Mouse (Mus musculus) ovary, postnatal 14 days (tissue): ENCODE data around the gene Card10.

Source experiments
- DNase-seq: peaks from one replicate; pipeline ENCODE4 v3.0.0; 2022; ENCODE audit warnings: low spot score

Card10 gene

GRCm38 (mm10) chr15:78834233-78835005 lies 31.6 kb upstream of the Card10 start:
- DNase-seq = no peak

- DNase-seq = no peak
Measured at GRCm38 (mm10) chr15:78833582-78833981, 30.7 kb upstream of the Card10 start.

GRCm38 (mm10) chr15:78832701-78833123 lies 29.9 kb upstream of the Card10 start:
- peak; percentile 65 for DNase-seq

GRCm38 (mm10) chr15:78831720-78832657 lies 29.1 kb upstream of the Card10 start:
- DNase-seq = no peak

- DNase-seq = no peak
Measured at GRCm38 (mm10) chr15:78830742-78831719, 28.2 kb upstream of the Card10 start.

GRCm38 (mm10) chr15:78829636-78830035 lies 26.8 kb upstream of the Card10 start:
- DNase-seq = no peak

- no peak for DNase-seq
Measured at GRCm38 (mm10) chr15:78828315-78828714, 25.5 kb upstream of the Card10 start.

- DNase-seq = no peak
Measured at GRCm38 (mm10) chr15:78826213-78827204, 23.7 kb upstream of the Card10 start.

- DNase-seq = no peak
Measured at GRCm38 (mm10) chr15:78816074-78816391, 13.2 kb upstream of the Card10 start.

GRCm38 (mm10) chr15:78815314-78816073 lies 12.7 kb upstream of the Card10 start:
- no peak for DNase-seq

GRCm38 (mm10) chr15:78813603-78814002 lies 10.8 kb upstream of the Card10 start:
- no peak for DNase-seq

GRCm38 (mm10) chr15:78810146-78810545 lies 7.3 kb upstream of the Card10 start:
- DNase-seq = no peak

GRCm38 (mm10) chr15:78809739-78810138 lies 6.9 kb upstream of the Card10 start:
- DNase-seq = no peak

- DNase-seq = no peak
Measured at GRCm38 (mm10) chr15:78808980-78809379, 6.1 kb upstream of the Card10 start.

GRCm38 (mm10) chr15:78807141-78807540 lies 4.3 kb upstream of the Card10 start:
- no peak for DNase-seq

- no peak for DNase-seq
Measured at GRCm38 (mm10) chr15:78806614-78807013, 3.8 kb upstream of the Card10 start.

- DNase-seq = no peak
Measured at GRCm38 (mm10) chr15:78805351-78805750, 2.5 kb upstream of the Card10 start.

- no peak for DNase-seq
Measured at GRCm38 (mm10) chr15:78804326-78804725, 1.5 kb upstream of the Card10 start.

GRCm38 (mm10) chr15:78803499-78803900 lies 658 bp upstream of the Card10 start:
- DNase-seq = no peak
